Mouse (Mus musculus) brain, embryonic 14.5 days (tissue): ENCODE measurements around the gene Mta1.

Experiments
- CTCF ChIP-seq: fragments of 200-500 bp; IDR thresholded peaks from 2 replicates; pipeline ENCODE4 v1.5.1; 2012; ENCODE audit warnings: inconsistent platforms, mild to moderate bottlenecking, moderate library complexity, borderline replicate concordance; ENCODE audit not compliant: insufficient read depth, insufficient read length; ENCODE audit errors: extremely low read depth
- POLR2A ChIP-seq: fragments of 200-500 bp; IDR thresholded peaks from 2 replicates; pipeline ENCODE4 v1.6.1; 2012; ENCODE audit warnings: mild to moderate bottlenecking, inconsistent platforms, borderline replicate concordance; ENCODE audit not compliant: poor library complexity, insufficient read depth, insufficient read length, severe bottlenecking; ENCODE audit errors: extremely low read depth

GRCm38 (mm10) chr12:113075063-113075454 is 23.0 kb upstream of the Mta1 start:
- TF ChIP-seq CTCF: peak; percentile 96
- peak; percentile 30; the same call in 1 of the 2 replicates for TF ChIP-seq POLR2A
